Mouse (Mus musculus) E14TG2a.4 (cell line): Measurements from ENCODE around the gene Kdm6b.
A peak's percentile ranks its signal among the peaks of the same experiment; 100 is the strongest.

Experiments
- H3K27me3 ChIP-seq: 2 replicates; pipeline ENCODE4 v1.6.1; 2014; ENCODE audit warnings: low read length, control low read depth; ENCODE audit not compliant: insufficient read depth
- H3K36me3 ChIP-seq: 2 replicates; pipeline ENCODE4 v1.6.1; 2014; ENCODE audit warnings: low read length, control low read depth; ENCODE audit not compliant: insufficient read depth
- H3K4me1 ChIP-seq: replicated peaks from 2 replicates; pipeline ENCODE4 v1.6.1; 2014; ENCODE audit warnings: low read depth, low read length, control low read depth
- H3K4me3 ChIP-seq: replicated peaks from 2 replicates; pipeline ENCODE4 v1.5.1; 2014; ENCODE audit warnings: mild to moderate bottlenecking, low read length
- H3K9me3 ChIP-seq: 2 replicates; pipeline ENCODE4 v1.6.1; 2014; ENCODE audit warnings: low read length, control low read depth
- CTCF ChIP-seq: conservative IDR thresholded peaks from 2 replicates; pipeline ENCODE4 v1.5.1; 2014; ENCODE audit warnings: low read length
- NANOG ChIP-seq: IDR thresholded peaks from 2 replicates; pipeline ENCODE4 v1.6.1; 2014; ENCODE audit warnings: borderline replicate concordance, low read length, mixed read lengths
- POU5F1 ChIP-seq: IDR thresholded peaks from 2 replicates; pipeline ENCODE4 v1.6.1; 2014; ENCODE audit warnings: low read length, borderline replicate concordance

The Kdm6b gene

DNA sequence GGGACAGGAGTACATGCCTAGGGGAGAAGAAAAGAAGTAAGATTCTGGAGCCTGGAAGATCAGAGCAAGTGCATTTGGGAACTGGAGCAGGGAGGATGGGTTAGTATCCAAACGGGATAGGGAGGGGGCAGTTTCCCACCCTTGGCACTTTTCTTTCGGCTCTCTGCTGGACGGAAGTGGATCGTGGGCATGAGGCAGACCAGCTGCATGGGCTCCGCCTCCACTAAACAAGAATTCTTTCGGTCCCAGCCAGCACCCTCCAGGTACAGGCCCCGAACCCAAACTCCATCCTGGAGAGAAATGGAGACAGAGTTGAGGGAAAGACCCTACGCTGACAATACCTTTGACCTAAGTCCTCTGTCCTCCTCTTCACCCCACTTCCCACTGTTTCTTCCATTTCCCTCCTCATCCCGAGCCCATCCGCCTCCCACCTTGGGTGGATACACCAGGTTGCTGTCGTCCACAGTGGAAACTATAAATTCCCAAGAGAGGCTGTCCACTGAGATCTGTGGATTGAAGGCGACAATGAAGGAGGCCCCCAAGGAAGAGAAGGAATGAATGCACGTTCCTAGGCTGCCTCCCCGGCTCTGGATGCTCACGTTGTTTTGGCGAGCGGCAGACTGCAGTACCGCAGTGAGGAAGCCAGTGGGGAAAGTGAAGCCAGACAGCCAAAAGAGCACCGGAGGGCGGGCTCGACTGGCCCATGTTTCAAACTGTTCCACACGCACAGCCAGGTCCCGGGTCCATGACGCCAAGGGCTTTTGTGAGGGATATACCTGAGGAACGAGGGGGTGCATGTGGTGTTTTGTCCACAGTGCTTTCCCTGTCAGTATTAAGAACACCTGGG is 7.9 kb upstream of the Kdm6b start:
- Histone ChIP-seq H3K27me3 (peaks cover 36% of the 10 kb centered on the region), H3K9me3 (no peaks in the 10 kb centered on the region), H3K36me3 (no peaks in the 10 kb centered on the region), H3K4me1 (peaks cover 54% of the 10 kb centered on the region), H3K4me3 (peak overlapping the region; percentile 83)
- TF ChIP-seq NANOG, result no peak
- no peak for TF ChIP-seq POU5F1
- TF ChIP-seq CTCF, result no peak

DNA sequence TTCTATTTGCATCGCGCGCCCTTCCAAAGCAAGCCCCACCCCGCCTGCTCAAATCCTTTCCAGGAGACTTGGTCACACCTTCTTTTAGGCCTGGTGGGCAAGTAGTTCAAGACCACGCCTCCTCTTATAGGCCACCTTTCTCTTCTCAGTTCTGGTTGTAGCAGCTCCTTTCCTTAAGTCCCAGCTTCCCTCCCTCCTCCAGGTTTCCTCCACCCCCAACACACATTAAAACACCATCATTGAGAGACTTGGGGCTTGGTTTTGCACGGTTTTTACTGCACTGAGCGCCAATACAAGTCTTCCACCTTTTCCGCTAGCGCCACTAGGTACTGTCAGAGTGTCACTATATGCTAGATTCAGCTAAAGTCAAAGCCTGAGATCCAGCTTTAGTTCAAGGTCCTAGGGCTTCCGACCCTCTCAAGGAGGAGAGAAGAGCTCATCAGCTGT is 7.1 kb upstream of the Kdm6b start:
- TF ChIP-seq CTCF (no peak), POU5F1 (no peak), NANOG (no peak)
- H3K27me3 ChIP-seq, result peaks cover 36% of the 10 kb centered on the region
- no peaks in the 10 kb centered on the region for H3K36me3 ChIP-seq
- H3K4me3 ChIP-seq, result peak overlapping the region; percentile 83
- H3K9me3 ChIP-seq, result no peaks in the 10 kb centered on the region
- H3K4me1 ChIP-seq, result peaks cover 50% of the 10 kb centered on the region

DNA sequence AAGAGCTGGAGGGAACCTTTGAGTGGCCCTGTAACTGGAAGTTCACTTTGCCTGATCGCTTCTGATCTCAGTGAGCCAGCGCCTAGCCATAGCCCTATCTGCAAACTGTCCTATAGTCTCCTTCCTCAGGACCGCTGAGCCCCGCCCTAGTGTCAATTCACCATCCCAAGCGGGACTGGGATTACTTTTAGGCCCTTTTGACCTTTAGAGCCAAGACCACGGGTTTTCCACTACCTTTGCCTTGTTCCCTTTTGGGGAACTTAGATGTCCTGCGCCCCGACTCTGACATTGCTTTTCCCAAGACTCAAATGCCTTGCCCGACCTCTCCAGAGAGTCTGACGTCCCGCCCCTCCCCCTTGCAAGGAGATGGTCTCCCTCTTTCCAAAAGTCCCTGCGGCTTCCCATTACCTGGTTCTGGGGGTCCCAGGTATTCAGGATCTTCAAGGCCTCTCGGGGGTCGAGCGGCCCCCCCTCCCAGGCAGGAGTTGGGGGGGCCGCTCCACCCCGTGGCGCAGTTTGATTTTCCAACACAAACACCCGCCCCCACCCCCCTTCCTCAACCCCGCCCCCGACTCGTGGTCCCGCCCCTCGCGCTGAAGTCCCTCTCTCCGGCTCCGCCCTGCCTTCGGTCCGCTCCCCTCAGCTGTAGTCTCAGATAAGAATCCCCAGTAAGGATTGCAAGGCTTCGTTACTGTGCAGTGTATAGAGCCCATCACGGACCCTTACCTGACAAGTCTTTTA is 6.5 kb upstream of the Kdm6b start:
- H3K27me3 ChIP-seq, result peaks cover 36% of the 10 kb centered on the region
- H3K4me3 ChIP-seq, result peak overlapping the region; percentile 83
- no peaks in the 10 kb centered on the region for H3K36me3 ChIP-seq
- TF ChIP-seq CTCF (no peak), NANOG (no peak), POU5F1 (no peak)
- H3K9me3 ChIP-seq, result no peaks in the 10 kb centered on the region
- peaks cover 53% of the 10 kb centered on the region for H3K4me1 ChIP-seq

DNA sequence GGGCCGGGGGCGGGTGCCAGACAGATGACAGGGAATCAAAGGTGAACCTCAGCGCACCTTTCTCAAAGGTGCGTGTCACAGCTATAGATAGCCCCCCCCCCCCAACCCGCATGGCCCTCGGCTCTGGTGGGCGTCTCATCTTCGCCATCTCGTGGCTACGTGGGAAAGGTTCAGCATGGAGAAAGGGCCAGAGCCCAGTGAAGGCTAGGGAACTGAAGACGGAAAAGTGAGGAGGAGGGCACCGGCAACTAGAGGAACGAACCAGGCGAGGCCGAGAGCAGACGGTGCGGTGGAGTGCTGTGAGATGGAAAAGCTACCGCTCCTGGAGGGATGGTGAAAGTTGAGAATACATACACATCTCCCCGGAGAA is 6.0 kb upstream of the Kdm6b start:
- TF ChIP-seq NANOG (no peak), CTCF (no peak), POU5F1 (no peak)
- Histone ChIP-seq H3K4me3 (peak overlapping the region; percentile 83), H3K27me3 (peaks cover 35% of the 10 kb centered on the region), H3K4me1 (peaks cover 58% of the 10 kb centered on the region), H3K9me3 (no peaks in the 10 kb centered on the region), H3K36me3 (no peaks in the 10 kb centered on the region)

DNA sequence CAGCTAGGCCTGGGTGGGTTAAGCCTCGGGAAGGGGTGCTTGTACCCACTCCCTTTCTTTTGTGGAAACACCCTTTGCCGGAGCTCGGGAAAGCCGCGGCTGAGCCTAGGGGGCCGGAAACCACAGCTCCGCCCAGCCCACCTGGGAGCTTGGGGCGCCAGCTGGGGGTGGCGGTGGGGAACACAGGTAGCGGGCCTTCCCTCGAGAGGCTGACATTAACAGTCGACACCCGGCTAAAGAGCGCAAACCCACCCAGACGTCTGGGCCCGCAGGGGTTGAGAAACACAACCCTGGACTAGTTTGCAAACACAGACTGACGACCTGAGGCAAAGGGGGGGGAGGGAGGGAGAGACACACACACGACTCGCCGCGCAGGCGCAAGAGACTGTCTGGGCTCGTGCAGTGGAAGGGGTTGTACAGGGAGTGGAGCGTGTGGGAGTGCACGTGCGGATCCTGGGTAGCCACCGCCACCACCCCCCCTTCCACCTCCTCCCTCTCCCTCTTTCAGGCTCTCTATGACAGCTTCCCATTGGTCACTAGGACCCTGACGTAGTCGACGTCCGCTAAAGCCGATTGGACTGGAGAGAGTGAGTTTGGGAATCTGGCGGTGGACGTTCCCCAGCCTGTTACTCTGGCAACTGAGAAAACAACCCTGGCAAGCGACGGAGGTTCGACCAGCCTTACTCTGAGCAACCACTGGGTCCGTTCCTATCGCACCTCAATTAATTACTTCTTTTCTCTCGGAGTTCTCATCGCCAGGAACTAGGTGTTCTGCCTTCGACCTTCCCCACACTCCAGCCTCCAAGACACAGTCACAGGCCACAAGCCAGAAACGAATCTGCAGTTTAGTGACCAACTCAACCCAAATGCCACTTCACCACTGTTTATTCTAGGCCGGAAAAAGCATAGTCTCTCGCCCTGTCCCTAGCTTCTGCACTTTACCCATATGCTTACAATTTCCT is 5.3 kb upstream of the Kdm6b start:
- no peaks in the 10 kb centered on the region for H3K9me3 ChIP-seq
- peaks cover 29% of the 10 kb centered on the region for H3K27me3 ChIP-seq
- H3K4me1 ChIP-seq, result peaks cover 65% of the 10 kb centered on the region
- peak overlapping the region; percentile 83 for H3K4me3 ChIP-seq
- TF ChIP-seq POU5F1 (no peak), CTCF (no peak), NANOG (no peak)
- no peaks in the 10 kb centered on the region for H3K36me3 ChIP-seq

DNA sequence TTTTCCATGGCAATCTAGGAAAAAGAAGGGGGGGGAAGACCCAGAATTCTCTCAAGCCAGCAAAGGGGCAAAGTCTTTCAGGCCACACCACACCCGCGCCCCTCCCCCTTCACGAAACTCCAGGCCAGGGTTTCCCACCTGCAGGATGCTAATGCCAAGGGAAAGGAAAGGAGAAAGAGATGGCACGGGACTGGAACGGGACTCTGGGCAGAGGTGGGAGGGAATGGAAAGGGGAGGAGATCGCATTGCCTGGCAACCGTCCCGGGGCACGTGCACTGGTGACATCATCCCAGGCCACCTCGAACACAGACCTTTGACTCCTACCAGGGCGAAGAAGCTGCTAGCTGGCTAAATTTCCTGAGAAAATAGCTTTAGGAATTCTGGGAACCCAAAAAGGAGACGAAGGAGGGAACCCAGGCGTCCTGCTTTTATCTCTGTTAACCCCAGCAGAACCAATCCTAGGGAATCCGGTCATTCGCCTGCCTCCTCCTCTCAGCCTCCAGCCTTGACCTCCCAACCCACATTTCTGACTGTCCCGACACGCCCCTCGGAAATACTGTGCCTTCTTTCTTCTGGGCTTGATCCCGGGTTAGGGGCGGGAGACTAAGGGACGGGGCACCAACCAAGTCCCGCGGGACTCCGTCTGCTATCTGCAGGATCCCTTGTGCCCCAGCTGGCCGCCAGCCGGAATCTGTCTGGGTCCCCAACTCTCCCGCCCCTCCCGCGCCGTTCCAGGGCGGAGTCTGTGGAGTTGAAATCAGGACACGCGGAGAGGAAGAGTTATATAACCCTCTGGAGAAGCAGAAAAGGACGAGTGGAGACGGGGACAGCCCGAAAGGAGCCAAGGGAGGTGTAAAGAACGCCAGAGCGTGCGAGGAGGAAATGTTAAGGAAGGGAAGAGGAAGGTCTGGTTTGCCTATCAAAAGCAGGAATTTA is 4.2 kb upstream of the Kdm6b start:
- TF ChIP-seq POU5F1 (no peak), CTCF (no peak), NANOG (no peak)
- Histone ChIP-seq H3K36me3 (peaks cover 2% of the 10 kb centered on the region), H3K4me1 (peaks cover 75% of the 10 kb centered on the region), H3K9me3 (no peaks in the 10 kb centered on the region), H3K27me3 (peaks cover 20% of the 10 kb centered on the region), H3K4me3 (peak overlapping the region; percentile 83)

DNA sequence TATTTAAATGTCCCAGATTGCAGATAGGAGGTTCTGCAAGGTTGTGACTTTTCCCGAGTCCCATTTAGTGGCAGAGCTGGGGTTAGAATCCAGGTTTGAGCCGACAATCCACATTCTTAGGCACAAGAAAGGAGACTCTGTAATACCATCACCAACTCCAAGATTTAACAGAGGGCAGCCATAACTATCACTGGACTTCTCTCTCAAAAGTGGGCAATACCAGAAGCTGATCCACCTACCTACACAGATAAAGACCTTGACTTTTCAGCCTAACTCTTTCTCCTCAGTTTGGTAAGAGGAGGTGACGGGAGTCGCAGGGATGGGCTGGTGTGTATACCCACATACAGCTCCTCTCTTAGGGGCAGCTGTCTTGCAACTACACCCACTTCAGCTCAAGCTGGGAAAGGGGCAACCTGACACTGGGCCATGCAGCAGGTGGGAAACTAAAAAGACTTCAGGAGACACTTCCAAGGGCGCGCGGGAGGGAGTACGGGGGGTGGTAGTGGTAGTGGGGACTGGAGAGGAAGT is 3.5 kb upstream of the Kdm6b start:
- peaks cover 83% of the 10 kb centered on the region for H3K4me1 ChIP-seq
- no peaks in the 10 kb centered on the region for H3K9me3 ChIP-seq
- peak overlapping the region; percentile 83 for H3K4me3 ChIP-seq
- TF ChIP-seq POU5F1, result no peak
- TF ChIP-seq CTCF, result no peak
- no peak for TF ChIP-seq NANOG
- H3K36me3 ChIP-seq, result peaks cover 9% of the 10 kb centered on the region
- H3K27me3 ChIP-seq, result peaks cover 15% of the 10 kb centered on the region

DNA sequence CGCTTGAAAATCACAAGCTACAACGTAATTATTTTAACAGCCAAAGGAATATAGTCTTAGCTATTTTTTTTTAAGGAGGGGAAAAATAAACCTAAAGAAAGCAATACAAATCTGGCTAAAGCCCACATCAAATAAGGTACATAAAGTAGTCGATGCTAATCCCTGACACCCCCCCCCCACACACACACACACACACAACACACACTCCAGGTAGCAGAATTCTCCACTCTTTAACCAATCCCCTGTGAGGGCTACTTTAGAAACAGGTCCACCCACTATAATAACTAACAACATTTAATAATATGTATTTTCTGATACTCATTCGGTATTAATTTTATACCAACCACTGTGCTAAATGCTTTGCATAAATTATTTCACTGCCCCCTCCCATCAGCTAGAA is 3.0 kb upstream of the Kdm6b start:
- Histone ChIP-seq H3K9me3 (no peaks in the 10 kb centered on the region), H3K4me3 (peak overlapping the region; percentile 83), H3K36me3 (peaks cover 11% of the 10 kb centered on the region), H3K4me1 (peaks cover 83% of the 10 kb centered on the region), H3K27me3 (peaks cover 13% of the 10 kb centered on the region; the same call in 1 of the 2 replicates)
- TF ChIP-seq NANOG, result no peak
- TF ChIP-seq CTCF, result no peak
- TF ChIP-seq POU5F1, result no peak
